Mouse (Mus musculus) monocyte, adult 5-6 weeks (primary cell): ENCODE results near the gene Trappc13. TPM values are rescaled to one million over a fixed set of nuclear protein-coding genes. Genes with fewer than 3 reads are reported as not detected.
A peak's percentile ranks its signal among the peaks of the same experiment; 100 is the strongest.
"Not testable (repeated sequence)": the region's sequence is repeated elsewhere in the genome, so short reads cannot be mapped to it uniquely, and the experiment has no call there.

ENCODE experiments used
- ATAC-seq: fragments of 153-309, 156-312 bp; replicated peaks from 2 replicates; pipeline ENCODE4 v1.8.0; 2017; ENCODE audit warnings: mild to moderate bottlenecking; ENCODE audit not compliant: low TSS enrichment, insufficient number of reproducible peaks, severe bottlenecking, poor library complexity, low FRiP score
- total RNA-seq: library from RNA; stranded (forward); fragments of 200-1000, 200-491, 200-594 nt; gene quantifications from 3 replicates; pipeline ENCODE4 v1.2.3, GENCODE M21; 2017

The Trappc13 gene
- 32.2 to 45.7 TPM (median 37.3 TPM) in 3 replicates for total RNA-seq

GRCm38 (mm10) chr13:104177796-104178649 lies at the start of gene Trappc13:
Gene Trappc13 (minus strand): TSS chr13:104178469.
- peak; percentile 64 for ATAC-seq

GRCm38 (mm10) chr13:104227478-104227877 lies 49.2 kb upstream of the Trappc13 start:
- no peak for ATAC-seq

DNA sequence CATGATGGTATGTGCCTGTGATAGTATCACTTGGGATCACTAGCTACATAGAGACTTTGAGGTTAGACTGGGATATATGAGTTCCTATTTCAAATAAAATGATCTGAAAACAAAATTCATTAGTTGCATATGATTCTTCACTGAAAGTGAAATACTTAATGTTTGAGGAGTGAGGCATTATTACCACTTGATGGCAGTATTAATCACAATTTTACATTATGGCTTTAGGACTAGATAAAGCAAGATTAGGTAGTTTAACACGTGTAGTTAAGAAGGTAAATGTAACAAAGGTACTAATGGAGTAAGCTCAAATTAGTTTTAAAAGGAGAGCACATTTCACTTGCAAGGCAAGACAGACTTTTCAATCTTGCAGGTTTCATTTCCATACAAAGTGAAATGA lies 26.0 kb upstream of the Trappc13 start:
- no peak for ATAC-seq

- ATAC-seq: not testable (repeated sequence)
These were observed 17.6 kb upstream of the Trappc13 start for GRCm38 (mm10) chr13:104195891-104196290.

DNA sequence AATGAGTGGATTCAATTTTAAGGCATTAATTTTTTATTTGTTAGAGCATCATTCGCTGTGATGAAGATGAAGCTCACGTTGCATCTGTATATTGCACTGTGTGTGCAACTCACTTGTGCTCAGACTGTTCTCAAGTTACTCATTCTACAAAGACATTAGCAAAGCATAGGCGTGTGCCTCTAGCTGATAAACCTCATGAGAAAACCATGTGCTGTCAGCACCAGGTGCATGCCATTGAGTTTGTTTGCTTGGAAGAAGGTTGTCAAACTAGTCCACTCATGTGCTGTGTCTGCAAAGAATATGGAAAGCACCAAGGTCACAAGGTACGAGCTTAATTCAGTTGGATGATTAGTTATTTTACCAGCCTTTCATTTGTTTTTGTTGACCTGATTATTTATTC lies 9.1 kb upstream of the Trappc13 start:
- no peak for ATAC-seq

DNA sequence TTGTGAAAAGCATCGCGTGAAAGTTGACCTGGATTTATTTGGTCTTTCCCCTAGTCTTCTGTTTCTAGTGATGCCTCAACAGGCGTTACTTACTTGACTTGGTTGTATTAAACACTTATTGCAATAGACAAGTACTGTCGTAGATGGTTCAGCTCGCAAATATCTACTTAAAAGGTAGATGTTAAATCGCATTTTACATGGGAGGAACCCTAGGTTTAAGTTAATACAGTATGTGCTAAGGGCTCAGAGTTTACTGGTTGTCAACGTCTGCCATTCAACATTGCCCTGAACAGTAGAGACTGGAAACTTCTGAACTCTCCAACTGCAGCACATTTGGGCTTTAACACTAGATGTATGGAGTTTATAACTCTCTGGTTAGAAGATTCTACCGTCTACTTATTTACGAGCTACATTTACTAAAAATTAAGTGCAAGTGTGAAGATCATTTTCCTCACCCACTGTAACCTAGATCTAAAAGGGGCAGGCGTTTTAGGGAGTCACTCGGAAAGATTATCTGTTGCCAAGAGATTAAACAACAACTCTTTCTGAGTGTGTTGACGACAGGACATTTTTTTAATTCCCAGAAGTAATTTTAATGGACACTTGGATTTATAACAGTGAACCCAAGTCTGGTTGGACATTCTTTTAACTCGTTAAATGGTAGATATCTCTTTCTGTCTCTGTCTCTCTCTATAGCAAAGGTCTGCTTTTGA lies 1.1 kb upstream of the Trappc13 start:
- ATAC-seq: no peak

DNA sequence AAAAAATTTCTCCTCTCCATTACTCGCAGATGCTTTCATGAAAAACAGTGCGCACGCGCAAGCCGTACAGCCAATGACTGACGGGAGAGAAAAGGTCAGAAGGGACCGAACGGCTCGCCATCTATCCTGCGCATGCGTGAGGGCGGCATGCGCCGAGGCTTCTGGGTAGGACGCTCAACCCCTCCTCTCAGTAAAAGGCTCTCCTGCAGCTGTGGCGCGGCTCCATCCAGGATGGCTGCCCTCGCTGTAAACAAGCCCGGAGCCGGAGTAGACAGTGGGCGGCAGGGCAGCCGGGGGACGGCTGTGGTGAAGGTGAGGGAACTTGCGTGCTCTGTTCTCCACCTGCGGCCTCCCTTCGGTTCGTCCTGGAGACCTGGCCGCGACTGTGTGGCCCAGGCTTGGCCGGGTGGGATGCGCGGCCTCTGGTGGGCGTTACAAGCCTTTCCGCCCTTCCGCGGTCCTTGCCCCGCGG lies 417 bp upstream of the Trappc13 start, which contains the start of gene Trim23:
Gene Trim23, plus strand, starts transcription at position 148 of the 472 bp plus-strand sequence.
- ATAC-seq: peak; percentile 98

DNA sequence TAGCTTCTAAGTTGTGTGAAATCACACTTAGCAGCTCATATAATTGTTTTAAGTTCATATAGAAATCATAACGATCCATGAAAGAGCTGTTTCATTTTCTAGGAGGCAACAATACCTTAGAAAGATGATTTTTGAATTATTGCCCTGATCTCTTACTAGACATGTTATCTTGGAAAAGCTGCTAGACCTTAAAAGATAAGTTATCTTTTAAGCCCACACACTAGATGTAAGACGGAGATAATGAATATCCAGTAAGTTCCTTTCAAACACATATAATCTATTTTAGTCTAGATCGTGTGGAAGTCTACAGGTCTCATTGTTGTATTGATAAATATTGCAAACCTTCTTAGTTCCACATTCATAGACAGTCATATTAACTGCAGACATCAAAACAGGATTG lies 1.4 kb downstream of the Trappc13 start:
- ATAC-seq: no peak

DNA sequence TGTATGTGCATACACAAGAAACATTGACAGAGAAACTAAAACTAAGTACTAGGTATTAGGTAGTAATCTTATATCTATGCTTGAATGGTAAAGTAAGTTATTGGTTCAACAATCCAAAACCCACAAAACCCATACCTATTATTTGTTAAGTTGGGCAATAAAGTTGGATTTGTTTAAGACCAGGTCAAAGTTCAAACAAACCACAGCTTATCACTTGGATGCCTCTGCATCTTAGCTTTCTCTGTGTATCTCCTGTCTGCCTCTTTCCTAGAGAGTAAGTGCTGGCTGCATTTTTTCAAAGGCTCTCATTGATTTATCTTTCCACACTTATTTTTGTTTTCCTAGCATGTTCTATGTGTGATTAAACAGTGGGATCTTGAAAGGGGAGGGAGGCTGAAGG lies 5.8 kb downstream of the Trappc13 start:
- ATAC-seq: no peak

DNA sequence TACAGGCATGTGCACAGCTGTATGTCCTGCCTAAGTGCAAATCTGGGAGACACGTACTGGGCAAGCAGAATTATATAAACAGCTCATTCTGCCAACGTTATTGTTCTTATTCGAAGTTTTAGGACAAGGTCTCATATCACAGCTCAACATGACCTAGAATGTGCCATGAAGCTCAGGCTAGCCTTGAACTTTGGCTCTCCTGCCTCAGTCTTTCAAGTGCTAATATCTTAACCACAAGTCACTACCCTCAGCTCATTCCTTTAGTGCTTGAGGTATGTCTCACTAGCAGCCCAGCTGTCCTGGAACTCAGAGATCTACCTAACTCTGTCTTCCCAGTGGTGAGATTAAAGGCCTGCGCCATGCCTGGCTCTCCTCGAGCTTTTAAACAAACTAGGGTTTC lies 6.6 kb downstream of the Trappc13 start:
- ATAC-seq: no peak

GRCm38 (mm10) chr13:104155686-104156085 lies 22.6 kb downstream of the Trappc13 start:
- no peak for ATAC-seq

DNA sequence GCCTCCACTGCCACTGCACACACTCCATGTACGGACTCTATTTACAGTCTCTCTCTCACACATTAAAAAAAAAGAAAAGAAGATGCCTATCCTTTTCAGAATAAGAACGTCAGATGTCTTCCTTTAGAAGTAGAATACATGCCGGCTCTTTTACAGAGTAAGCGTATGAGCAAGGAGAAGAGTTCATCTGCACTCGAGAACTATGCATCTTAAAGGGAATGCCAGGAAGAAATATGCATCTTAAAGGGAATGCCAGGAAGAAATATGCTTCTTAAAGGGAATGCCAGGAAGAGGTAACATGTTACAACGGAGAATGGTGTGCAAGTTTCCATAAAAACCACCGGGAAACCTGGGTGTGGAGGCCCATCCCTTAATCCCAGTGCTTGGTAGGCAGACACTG lies 23.2 kb downstream of the Trappc13 start:
- no peak for ATAC-seq

GRCm38 (mm10) chr13:104154180-104154579 lies 24.1 kb downstream of the Trappc13 start:
- no peak for ATAC-seq

- no peak for ATAC-seq
These were observed 32.6 kb downstream of the Trappc13 start for GRCm38 (mm10) chr13:104145646-104146045.

DNA sequence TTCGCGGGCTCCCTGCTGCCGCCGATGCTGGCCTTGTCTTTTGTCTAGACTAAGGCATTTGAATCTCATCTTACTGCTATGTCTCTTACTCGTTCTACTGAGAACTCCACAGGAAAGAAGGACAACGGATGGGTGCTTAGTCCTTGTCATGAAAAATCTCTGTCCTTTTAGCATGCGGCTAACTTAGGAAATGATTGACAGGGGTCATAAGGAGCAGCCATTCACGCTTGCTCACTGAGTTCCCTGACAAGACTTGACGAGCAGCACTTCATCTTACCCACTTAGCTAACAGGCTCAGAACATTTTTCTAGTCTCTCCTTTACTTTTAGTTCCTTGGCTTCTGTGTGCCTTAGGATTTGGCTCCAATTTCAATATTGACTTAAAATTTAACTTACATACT lies 33.4 kb downstream of the Trappc13 start:
- ATAC-seq: no peak

- peak; percentile 97 for ATAC-seq
These were observed 38.7 kb downstream of the Trappc13 start for GRCm38 (mm10) chr13:104139369-104140209.

DNA sequence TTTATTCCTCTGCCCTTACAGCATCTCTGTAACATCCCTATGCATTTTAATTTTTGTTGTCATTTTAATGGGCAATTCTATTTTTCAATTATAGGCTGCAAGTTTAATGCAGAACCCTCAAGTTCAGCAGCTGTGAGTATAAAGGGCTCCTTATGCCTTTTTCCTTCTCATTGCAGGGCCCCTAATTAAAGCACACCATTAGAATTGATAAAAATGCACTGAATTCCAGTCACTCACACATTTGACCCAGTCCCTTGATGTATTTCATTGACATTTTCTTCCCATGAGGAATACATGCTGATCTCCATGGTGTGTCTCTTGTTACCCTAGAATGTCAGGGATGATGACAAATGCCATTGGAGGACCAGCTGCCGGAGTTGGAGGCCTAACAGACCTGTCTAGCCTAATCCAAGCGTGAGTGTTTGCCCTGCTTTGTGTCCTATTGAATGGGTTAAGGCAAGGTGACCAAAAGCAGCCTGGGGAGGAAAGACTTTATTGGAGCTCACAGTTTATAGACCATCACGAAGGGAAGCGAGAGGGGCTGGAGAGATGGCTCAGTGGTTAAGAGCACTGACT lies 43.7 kb downstream of the Trappc13 start:
- ATAC-seq: no peak

DNA sequence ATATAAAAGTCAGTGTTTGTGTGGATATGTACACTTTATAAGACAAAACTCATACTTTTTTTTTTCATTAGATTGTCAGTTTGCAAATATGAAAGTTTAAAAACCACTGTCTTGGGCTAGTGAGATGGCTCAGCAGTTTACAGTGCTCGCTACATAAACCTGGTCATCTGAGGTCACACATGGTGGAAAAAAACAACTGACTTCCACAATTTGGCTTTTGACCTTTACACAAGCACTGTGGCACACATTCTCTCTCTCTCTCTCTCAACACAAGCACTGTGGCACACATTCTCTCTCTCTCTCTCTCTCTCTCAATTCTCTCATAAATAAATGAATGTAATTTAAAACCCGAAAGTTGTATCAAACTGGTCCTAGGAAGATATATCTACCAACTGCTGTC lies 45.7 kb downstream of the Trappc13 start:
- ATAC-seq: no peak
